Mouse (Mus musculus) CH12.LX (cell line): ENCODE measurements around the gene Sult5a1. TPM values are rescaled to one million over a fixed set of nuclear protein-coding genes. Genes with fewer than 3 reads are reported as not detected.

ENCODE experiments used
- DNase-seq: peaks from one replicate; pipeline ENCODE4 v3.0.0-alpha.2; 2013; ENCODE audit errors: extremely low read depth
- H3K27ac ChIP-seq: 2 replicates; pipeline ENCODE4 v1.5.1; 2012; ENCODE audit warnings: low read depth, mild to moderate bottlenecking, control low read depth, moderate library complexity; ENCODE audit not compliant: insufficient read depth
- H3K27me3 ChIP-seq: replicated peaks from 2 replicates; pipeline ENCODE3; 2012; ENCODE audit warnings: inconsistent platforms
- H3K36me3 ChIP-seq, 2 experiments: replicated peaks in 1 of 2; 2 replicates each; pipeline versions ENCODE3 to v1.6.1; 2012; ENCODE audit warnings: inconsistent platforms in 1 of 2, low read length in 1 of 2, mild to moderate bottlenecking in 1 of 2, mixed read lengths in 1 of 2, moderate library complexity in 1 of 2; ENCODE audit not compliant: control insufficient read depth in 1 of 2, insufficient read depth in 1 of 2
- H3K4me1 ChIP-seq, 2 experiments: 2 replicates each; pipeline ENCODE4 v1.6.1; 2012; ENCODE audit warnings: inconsistent platforms in 1 of 2, moderate library complexity in 1 of 2; ENCODE audit not compliant: insufficient read depth in 2 of 2, control insufficient read depth in 1 of 2
- H3K4me2 ChIP-seq: 2 replicates; pipeline ENCODE4 v1.6.1; 2012; ENCODE audit warnings: low read depth, mild to moderate bottlenecking, control low read depth; ENCODE audit not compliant: poor library complexity, insufficient read depth, severe bottlenecking
- H3K4me3 ChIP-seq, 3 experiments: fragments of 150-350 bp in 1 of 3; sonication (generic) in 1 of 3; replicated peaks in 1 of 3; 2 replicates each; pipeline versions ENCODE3 to v1.5.1; 2011 to 2012; ENCODE audit warnings: low read depth in 2 of 3, low read length in 2 of 3, mild to moderate bottlenecking in 2 of 3, moderate library complexity in 2 of 3, control low read depth in 1 of 3, improper control_type of control experiment in 1 of 3, inconsistent platforms in 1 of 3, mixed read lengths in 1 of 3; ENCODE audit not compliant: poor library complexity in 1 of 3
- H3K79me2 ChIP-seq: replicated peaks from 2 replicates; pipeline ENCODE4 v1.6.1; 2012; ENCODE audit warnings: mild to moderate bottlenecking, moderate library complexity; ENCODE audit not compliant: control insufficient read depth, poor library complexity, insufficient read depth, severe bottlenecking; ENCODE audit errors: extremely low read depth
- H3K9ac ChIP-seq: 2 replicates; pipeline ENCODE4 v1.6.1; 2012; ENCODE audit warnings: low read depth, mild to moderate bottlenecking, control low read depth, moderate library complexity; ENCODE audit not compliant: insufficient read depth
- H3K9me3 ChIP-seq: replicated peaks from 2 replicates; pipeline ENCODE3; 2012; ENCODE audit warnings: low read length, inconsistent platforms, mixed read lengths
- CTCF ChIP-seq, 2 experiments: IDR thresholded peaks in 1 of 2; conservative IDR thresholded peaks in 1 of 2; 2 replicates each; pipeline ENCODE4 v1.5.1; 2011 to 2012; ENCODE audit warnings: low read depth in 2 of 2, low read length in 2 of 2, improper control_type of control experiment in 1 of 2, inconsistent platforms in 1 of 2, mild to moderate bottlenecking in 1 of 2, moderate library complexity in 1 of 2
- ELF1 ChIP-seq: IDR thresholded peaks from 2 replicates; pipeline ENCODE4 v1.6.1; 2014; ENCODE audit warnings: low read depth, mild to moderate bottlenecking, inconsistent platforms, low read length, improper control_type of control experiment
- HCFC1 ChIP-seq: IDR thresholded peaks from 2 replicates; pipeline ENCODE4 v1.6.1; 2012; ENCODE audit warnings: low read depth, mild to moderate bottlenecking, inconsistent platforms, low read length, improper control_type of control experiment
- JUND ChIP-seq: conservative IDR thresholded peaks from 2 replicates; pipeline ENCODE4 v1.6.1; 2011; ENCODE audit warnings: low read depth, low read length, improper control_type of control experiment
- KAT2A ChIP-seq: IDR thresholded peaks from 2 replicates; pipeline ENCODE4 v1.6.1; 2012; ENCODE audit warnings: low read length, improper control_type of control experiment, inconsistent platforms; ENCODE audit not compliant: insufficient replicate concordance
- MAX ChIP-seq: IDR thresholded peaks from 2 replicates; pipeline ENCODE4 v1.6.1; 2011; ENCODE audit warnings: low read length, improper control_type of control experiment
- MEF2A ChIP-seq: IDR thresholded peaks from 2 replicates; pipeline ENCODE4 v1.6.1; 2014; ENCODE audit warnings: low read depth, mild to moderate bottlenecking, inconsistent platforms, low read length, improper control_type of control experiment, borderline replicate concordance
- MYC ChIP-seq: IDR thresholded peaks from 2 replicates; pipeline ENCODE4 v1.6.1; 2011; ENCODE audit warnings: low read depth, mild to moderate bottlenecking, improper control_type of control experiment, low read length
- NELFE ChIP-seq: IDR thresholded peaks from 2 replicates; pipeline ENCODE4 v1.6.1; 2011; ENCODE audit warnings: low read depth, low read length, improper control_type of control experiment
- RAD21 ChIP-seq: IDR thresholded peaks from 2 replicates; pipeline ENCODE4 v1.6.1; 2011; ENCODE audit warnings: low read depth, mild to moderate bottlenecking, low read length, improper control_type of control experiment, moderate library complexity
- TCF12 ChIP-seq: IDR thresholded peaks from 2 replicates; pipeline ENCODE4 v1.6.1; 2014; ENCODE audit warnings: low read depth, mild to moderate bottlenecking, inconsistent platforms, low read length, improper control_type of control experiment
- USF1 ChIP-seq: IDR thresholded peaks from 2 replicates; pipeline ENCODE4 v1.6.1; 2014; ENCODE audit warnings: low read depth, mild to moderate bottlenecking, inconsistent platforms, low read length, improper control_type of control experiment
- ZC3H11A ChIP-seq: IDR thresholded peaks from 2 replicates; pipeline ENCODE4 v1.6.1; 2012; ENCODE audit warnings: low read depth, mild to moderate bottlenecking, inconsistent platforms, low read length, improper control_type of control experiment
- ZKSCAN1 ChIP-seq: IDR thresholded peaks from 2 replicates; pipeline ENCODE4 v1.6.1; 2012; ENCODE audit warnings: low read depth, inconsistent platforms, low read length, improper control_type of control experiment, borderline replicate concordance
- ZMIZ1 ChIP-seq: IDR thresholded peaks from 2 replicates; pipeline ENCODE4 v1.6.1; 2012; ENCODE audit warnings: low read depth, mild to moderate bottlenecking, inconsistent platforms, low read length, improper control_type of control experiment
- dilution Hi-C: fragments of 300-500 bp; cut with MboI; formaldehyde crosslinking; loops from 2 replicates; pipeline ENCODE4 v1.14.3; 2020; ENCODE audit warnings: low sequenced_read_pairs; ENCODE audit not compliant: extremely low pct_unique_long_range_greater_than_20kb, extremely low pct_ligation_motif_present
- in situ Hi-C: fragments of 300-500 bp; cut with MboI; formaldehyde crosslinking; loops from 3 replicates; pipeline ENCODE4 v1.14.3; 2019; ENCODE audit warnings: low sequenced_read_pairs, low pct_ligation_motif_present, low pct_unique_long_range_greater_than_20kb, mixed read lengths
- polyA plus RNA-seq: library from polyadenylated mRNA; unstranded; fragments of >175 nt; gene quantifications from 2 replicates; pipeline ENCODE4 v1.2.1, GENCODE M21; 2012; ENCODE audit warnings: low read depth; ENCODE audit not compliant: insufficient read length
- total RNA-seq, 2 experiments: library from RNA; depleted of rRNA; stranded (reverse); fragments of 300-350 nt in 1 of 2; fragments of >200 nt in 1 of 2; gene quantifications; 2 replicates each; pipeline ENCODE4 v1.2.3; 2012 to 2014

Sult5a1 gene
- total and polyA plus RNA-seq, 3 experiments: 0.68 TPM; not detected in 2

DNA sequence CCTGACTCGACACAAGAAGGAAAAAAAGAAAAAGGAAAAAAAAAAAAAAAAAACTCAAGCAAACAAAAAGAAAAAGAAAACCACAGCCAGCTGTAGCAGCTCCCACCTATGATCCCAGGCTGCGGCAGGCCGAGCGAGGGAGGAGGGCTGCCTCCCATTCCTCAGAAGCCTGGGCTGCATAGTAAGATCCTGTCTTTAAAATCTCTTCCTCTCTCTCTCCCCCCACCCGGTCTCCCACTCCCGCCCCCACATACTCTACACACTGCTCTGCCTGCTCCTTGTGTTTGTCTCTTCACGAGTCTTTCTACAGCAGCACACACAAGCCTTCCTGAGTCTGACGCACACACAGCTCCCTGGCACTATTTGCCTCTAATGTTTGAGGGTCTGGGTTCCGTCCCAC lies 36.1 kb downstream of the Sult5a1 start:
- peaks cover 5 to 6% of the 10 kb centered on the region in 2 experiments; a peak in 3 of 4 replicates for H3K4me1 ChIP-seq
- no peak for TF ChIP-seq TCF12
- TF ChIP-seq MYC: no peak
- TF ChIP-seq KAT2A: no peak
- TF ChIP-seq CTCF (conservative IDR thresholded peaks at IDR 0.05 in 1 of 2, IDR thresholded peaks at IDR 0.05 in 1 of 2; ENCODE audit: low read depth in 2 of 2, low read length in 2 of 2): no peak
- no peak for TF ChIP-seq MAX
- TF ChIP-seq HCFC1: no peak
- TF ChIP-seq USF1: no peak
- TF ChIP-seq ZMIZ1: no peak
- no peak overlapping the region for H3K27ac ChIP-seq
- H3K79me2 ChIP-seq: no peaks in the 10 kb centered on the region
- peaks cover 83% of the 10 kb centered on the region for H3K27me3 ChIP-seq
- dilution Hi-C loops (no loop called here), in situ Hi-C loops (no loop called here)
- no peak overlapping the region for H3K4me2 ChIP-seq
- no peak overlapping the region for H3K9ac ChIP-seq
- H3K9me3 ChIP-seq: no peaks in the 10 kb centered on the region
- no peaks in the 10 kb centered on the region for H3K36me3 ChIP-seq
- no peak overlapping the region for H3K4me3 ChIP-seq
- no peak for DNase-seq

- dilution Hi-C loops (no loop called here), in situ Hi-C loops (no loop called here)
- no peaks in the 10 kb centered on the region for H3K36me3 ChIP-seq
- no peak overlapping the region for H3K9ac ChIP-seq
- H3K4me1 ChIP-seq: no peaks in the 10 kb centered on the region
- H3K27me3 ChIP-seq: peaks cover 76% of the 10 kb centered on the region
- no peaks in the 10 kb centered on the region for H3K79me2 ChIP-seq
- no peaks in the 10 kb centered on the region for H3K9me3 ChIP-seq
- peak overlapping the region; percentile 17 for H3K4me2 ChIP-seq
- no peak overlapping the region for H3K27ac ChIP-seq
- TF ChIP-seq ELF1 (no peak), JUND (no peak), ZKSCAN1 (no peak), TCF12 (no peak), USF1 (no peak)
- TF ChIP-seq, all 38 proteins: peak for 0
- H3K4me3 ChIP-seq: no peak overlapping the region
- no peak for DNase-seq
Observed at GRCm38 (mm10) chr8:123117744-123118143, 40.4 kb downstream of the Sult5a1 start.

DNA sequence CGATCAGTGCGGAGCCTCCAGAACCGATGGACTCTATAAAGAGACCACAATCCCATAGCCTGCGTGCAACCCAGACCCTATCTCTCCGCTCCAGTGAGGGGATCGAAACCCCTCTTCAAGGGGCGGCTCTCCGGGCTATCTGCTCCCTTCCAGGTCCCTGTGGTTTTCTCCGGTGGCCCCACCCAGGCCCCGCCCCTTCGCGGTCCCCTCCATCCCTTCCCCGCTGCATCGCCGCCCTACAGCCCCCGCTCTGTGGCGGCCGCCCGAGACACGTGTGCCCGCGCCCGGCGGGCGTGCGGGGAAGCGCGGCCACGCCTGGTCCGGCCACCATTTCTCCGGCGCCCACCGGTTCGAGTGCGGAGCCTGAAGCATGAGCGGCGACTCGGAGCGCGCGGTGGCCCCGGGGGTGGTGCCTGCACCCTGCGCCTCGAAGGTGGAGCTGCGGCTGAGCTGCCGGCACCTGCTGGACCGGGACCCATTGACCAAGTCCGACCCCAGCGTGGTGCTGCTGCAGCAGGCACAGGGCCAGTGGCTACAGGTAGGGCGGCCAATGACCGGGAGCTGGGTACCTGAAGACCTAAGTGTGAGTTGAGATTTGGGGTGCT lies 40.9 kb downstream of the Sult5a1 start, which contains the start of gene Cpne7:
TSS of gene Cpne7 (plus strand) at position 248 of the 605 bp plus-strand sequence.
- Histone ChIP-seq H3K27me3 (peaks cover 73% of the 10 kb centered on the region), H3K79me2 (no peaks in the 10 kb centered on the region), H3K27ac (no peak within 1 kb of the TSS), H3K4me2 (peak within 1 kb of the TSS; percentile 17), H3K36me3 (no peaks in the 10 kb centered on the region), H3K4me1 (no peaks in the 10 kb centered on the region), H3K4me3 (no peak within 1 kb of the TSS), H3K9ac (no peak within 1 kb of the TSS), H3K9me3 (no peaks in the 10 kb centered on the region)
- no peak for TF ChIP-seq NELFE
- TF ChIP-seq ZC3H11A: no peak
- no peak for TF ChIP-seq ZMIZ1
- no peak for TF ChIP-seq JUND
- no peak for TF ChIP-seq MEF2A
- no peak for TF ChIP-seq RAD21
- in situ Hi-C loops: no loop called here
- dilution Hi-C loops: no loop called here
- DNase-seq: no peak
